Mouse (Mus musculus): ENCODE measurements around the gene H2-K1.

DNA sequence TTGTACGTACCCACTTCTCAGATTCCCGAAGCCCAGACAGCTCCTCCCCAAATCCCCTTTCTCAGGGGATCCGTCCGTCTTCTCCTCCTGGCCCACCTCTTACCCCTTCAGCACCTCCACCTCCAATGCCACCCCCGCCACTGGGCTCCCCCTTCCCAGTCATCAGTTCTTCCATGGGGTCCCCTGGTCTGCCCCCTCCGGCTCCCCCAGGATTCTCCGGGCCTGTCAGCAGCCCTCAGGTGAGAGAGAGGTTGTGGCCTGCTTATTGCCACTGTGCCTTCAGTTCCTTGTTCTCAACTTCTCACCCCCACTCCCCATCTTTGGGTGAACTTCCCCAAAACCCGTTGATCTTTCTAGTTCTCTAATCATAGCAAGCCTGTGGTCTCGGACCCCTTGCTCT is 32.7 kb upstream of the H2-K1 start:
- TF ChIP-seq TAL1 (conservative IDR thresholded peaks at IDR 0.05; ENCODE audit: low read depth, low read length) = no peak
- no peak for TF ChIP-seq CTCF (IDR thresholded peaks at IDR 0.05; ENCODE audit: low read depth, low read length)
- TF ChIP-seq GATA2 (IDR thresholded peaks at IDR 0.05; ENCODE audit: borderline replicate concordance, low read depth, low read length) = no peak
- no peak for TF ChIP-seq GATA1 (IDR thresholded peaks at IDR 0.05; ENCODE audit: borderline replicate concordance, low read length)
- TF ChIP-seq POLR2AphosphoS5 (IDR thresholded peaks at IDR 0.05; ENCODE audit: insufficient replicate concordance, low read depth, low read length) = no peak

Data from G1E (cell line).